8 mouse cellular contexts compared by ENCODE assay signal in the genomic region with DNA sequence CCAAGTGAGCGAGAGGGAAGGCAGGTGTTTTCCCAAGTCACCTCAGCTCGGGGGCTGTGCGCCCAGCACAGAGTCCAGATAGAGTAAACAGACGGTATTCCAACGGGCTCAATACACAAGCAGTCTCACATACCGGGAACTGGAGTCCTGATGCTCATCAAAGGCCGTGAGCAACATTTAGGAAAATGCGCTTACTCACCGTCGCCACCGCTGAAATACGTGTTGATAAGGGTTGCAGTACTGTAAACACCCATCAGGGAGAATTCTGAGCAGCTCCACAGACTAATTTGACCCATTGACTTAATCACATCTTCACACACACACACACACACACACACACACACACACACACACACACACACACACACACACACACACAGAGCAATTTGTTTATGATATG. TPM values are rescaled to one million over a fixed set of nuclear protein-coding genes. Genes with fewer than 3 reads are reported as not detected.
DNase-seq lines count a peak whose midpoint lies in the region; ATAC-seq and TF ChIP-seq lines count a peak whose summit lies in the region.

No protein-coding gene starts in this region.

- peak overlapping the region; percentile 67 for H3K4me2 ChIP-seq in heart, postnatal 0 days (ENCODE audit: low read depth, low read length)
- H3K4me2 ChIP-seq in embryonic facial prominence, embryonic 13.5 days = peak overlapping the region; percentile 98
- H3K4me2 ChIP-seq in neural tube, embryonic 13.5 days = peak overlapping the region; percentile 94

- no peaks in the 10 kb centered on the region for H3K9me3 ChIP-seq in heart, postnatal 0 days (replicated peaks; ENCODE audit: control insufficient read depth, low read length)
- H3K9me3 ChIP-seq in MEL (replicated peaks; ENCODE audit: insufficient read depth, low read length) = no peaks in the 10 kb centered on the region
- H3K9me3 ChIP-seq in embryonic facial prominence, embryonic 13.5 days = 0 out of 2 replicates have a peak, but pooled peaks cover 5% of the 10 kb centered on the region
- H3K9me3 ChIP-seq in limb, embryonic 10.5 days (replicated peaks) = no peaks in the 10 kb centered on the region
- H3K9me3 ChIP-seq in neural tube, embryonic 13.5 days = no peaks in the 10 kb centered on the region

- H3K4me3 ChIP-seq in heart, postnatal 0 days (ENCODE audit: low read depth, low read length) = peak overlapping the region; percentile 40
- peak overlapping the region; percentile 50 to 62 for H3K4me3 ChIP-seq in MEL (ENCODE audit: control insufficient read depth in 1 of 2, insufficient read depth in 1 of 2, low read depth in 2 of 2, low read length in 2 of 2)
- H3K4me3 ChIP-seq in embryonic facial prominence, embryonic 13.5 days = peak overlapping the region; percentile 54
- peak overlapping the region; percentile 69 for H3K4me3 ChIP-seq in limb, embryonic 10.5 days
- peak overlapping the region; percentile 53 for H3K4me3 ChIP-seq in neural tube, embryonic 13.5 days

- no peak for TF ChIP-seq CTCF in heart, postnatal 0 days (IDR thresholded peaks at IDR 0.05; ENCODE audit: low read depth)
- TF ChIP-seq CTCF in MEL (IDR thresholded peaks at IDR 0.05 in 2 of 3, conservative IDR thresholded peaks at IDR 0.05 in 1 of 3; ENCODE audit: control insufficient read depth in 1 of 3, insufficient read depth in 1 of 3, low read depth in 2 of 3, low read length in 3 of 3, poor library complexity in 1 of 3, severe bottlenecking in 1 of 3) = no peak

- no peak for TF ChIP-seq RAD21 in MEL (IDR thresholded peaks at IDR 0.05; ENCODE audit: low read depth, low read length)

- no peaks in the 10 kb centered on the region for H3K36me3 ChIP-seq in heart, postnatal 0 days (replicated peaks; ENCODE audit: control insufficient read depth, insufficient read depth, low read length)
- peaks cover 0 to 6% of the 10 kb centered on the region in 2 experiments; a peak in 2 of 4 replicates for H3K36me3 ChIP-seq in MEL (ENCODE audit: control insufficient read depth in 1 of 2, insufficient read depth in 2 of 2, low read length in 2 of 2)
- H3K36me3 ChIP-seq in embryonic facial prominence, embryonic 13.5 days = no peaks in the 10 kb centered on the region
- no peaks in the 10 kb centered on the region for H3K36me3 ChIP-seq in limb, embryonic 10.5 days
- no peaks in the 10 kb centered on the region for H3K36me3 ChIP-seq in neural tube, embryonic 13.5 days

- peak; percentile 37; the same call in 1 of the 2 replicates for ATAC-seq in heart, postnatal 0 days (ENCODE audit: insufficient read depth, low read depth)
- ATAC-seq in embryonic facial prominence, embryonic 13.5 days (ENCODE audit: insufficient number of reproducible peaks, insufficient read depth, low FRiP score, low TSS enrichment, low read depth) = no peak
- peak; percentile 59 for ATAC-seq in neural tube, embryonic 13.5 days (ENCODE audit: low read depth)

- no peak for TF ChIP-seq EP300 in heart, postnatal 0 days (IDR thresholded peaks at IDR 0.05; ENCODE audit: low read depth)
- peak in 1 of 2 experiments; percentile 29; a peak in 1 of 4 replicates for TF ChIP-seq EP300 in MEL (IDR thresholded peaks at IDR 0.05; ENCODE audit: low read depth in 1 of 2, low read length in 2 of 2)

- 23% methylated on average over 12 of the region's 12 CpGs for WGBS in heart, postnatal 0 days
- 36% methylated on average over 12 of the region's 12 CpGs for WGBS in embryonic facial prominence, embryonic 13.5 days
- WGBS in limb, embryonic 10.5 days = 34% methylated on average over 12 of the region's 12 CpGs
- WGBS in neural tube, embryonic 13.5 days = 35% methylated on average over 12 of the region's 12 CpGs

- H3K27ac ChIP-seq in heart, postnatal 0 days (ENCODE audit: low read depth) = no peak overlapping the region
- peak overlapping the region; percentile 13; the same call in 1 of the 2 replicates for H3K27ac ChIP-seq in MEL (ENCODE audit: control insufficient read depth, low read depth, low read length)
- no peak overlapping the region for H3K27ac ChIP-seq in embryonic facial prominence, embryonic 13.5 days
- H3K27ac ChIP-seq in limb, embryonic 10.5 days = no peak overlapping the region
- no peak overlapping the region for H3K27ac ChIP-seq in neural tube, embryonic 13.5 days (replicated peaks)

- DNase-seq in heart, postnatal 0 days (ENCODE audit: low spot score) = peak; percentile 17
- DNase-seq in heart, adult 18-20 months = no peak
- DNase-seq in MEL (ENCODE audit: low read depth, low spot score) (peak; percentile 80), adipocyte (ENCODE audit: low spot score) (no peak)
- DNase-seq in limb, embryonic 10.5 days (ENCODE audit: low spot score) = no peak
- DNase-seq in ovary, postnatal 10 days (ENCODE audit: low spot score) = no peak

- peaks cover 4% of the 10 kb centered on the region; the same call in 1 of the 2 replicates for H3K79me2 ChIP-seq in MEL (ENCODE audit: control insufficient read depth, insufficient read depth, low read length, poor library complexity)

- no peak overlapping the region for H3K9ac ChIP-seq in heart, postnatal 0 days (replicated peaks; ENCODE audit: low read depth, low read length)
- peak overlapping the region; percentile 23 for H3K9ac ChIP-seq in MEL (ENCODE audit: control insufficient read depth, low read depth, low read length, poor library complexity, severe bottlenecking)
- H3K9ac ChIP-seq in embryonic facial prominence, embryonic 13.5 days = peak overlapping the region; percentile 61; the same call in 1 of the 2 replicates
- H3K9ac ChIP-seq in neural tube, embryonic 13.5 days = 0 out of 2 replicates have a peak overlapping the region, but pooled peaks have one; percentile 65

- H3K4me1 ChIP-seq in heart, postnatal 0 days (ENCODE audit: control insufficient read depth, insufficient read depth) = no peaks in the 10 kb centered on the region
- peaks cover 0 to 11% of the 10 kb centered on the region in 2 experiments; a peak in 3 of 4 replicates for H3K4me1 ChIP-seq in MEL (ENCODE audit: control insufficient read depth in 1 of 2, insufficient read depth in 2 of 2, low read length in 2 of 2)
- peaks cover 15% of the 10 kb centered on the region for H3K4me1 ChIP-seq in embryonic facial prominence, embryonic 13.5 days
- H3K4me1 ChIP-seq in limb, embryonic 10.5 days = peaks cover 14% of the 10 kb centered on the region
- H3K4me1 ChIP-seq in neural tube, embryonic 13.5 days (replicated peaks) = peaks cover 15% of the 10 kb centered on the region; the same call in 1 of the 2 replicates

- 0 out of 2 replicates have a peak, but pooled peaks cover 3% of the 10 kb centered on the region for H3K27me3 ChIP-seq in heart, postnatal 0 days (ENCODE audit: control insufficient read depth, insufficient read depth, low read length)
- H3K27me3 ChIP-seq in MEL (ENCODE audit: control insufficient read depth in 1 of 2, insufficient read depth in 2 of 2, low read length in 2 of 2) = no peaks in the 10 kb centered on the region; a peak in 1 of 4 replicates
- peaks cover 29% of the 10 kb centered on the region for H3K27me3 ChIP-seq in embryonic facial prominence, embryonic 13.5 days
- H3K27me3 ChIP-seq in limb, embryonic 10.5 days (ENCODE audit: low read depth, poor library complexity, severe bottlenecking) = peaks cover 36% of the 10 kb centered on the region
- H3K27me3 ChIP-seq in neural tube, embryonic 13.5 days = peaks cover 12% of the 10 kb centered on the region

- TF ChIP-seq POLR2A in MEL (IDR thresholded peaks at IDR 0.05; ENCODE audit: control insufficient read depth in 1 of 2, insufficient read depth in 1 of 2, low read depth in 1 of 2, low read length in 2 of 2, poor library complexity in 1 of 2) = no peak

TF ChIP-seq in MEL, 35 proteins besides CTCF, POLR2A, EP300 and RAD21:
- TF ChIP-seq GATA1 (IDR thresholded peaks at IDR 0.05; ENCODE audit: low read depth, low read length) = peak; percentile 50
- TF ChIP-seq MXI1 (IDR thresholded peaks at IDR 0.05; ENCODE audit: low read depth, low read length) = no peak
TF ChIP-seq in MEL: peak in this region for 1.

RNA-seq across cellular contexts. Expression of a gene that starts 0.7 kb away (rescaled TPM):
- total RNA-seq in heart, postnatal 0 days (2014; rRNA removed; ENCODE audit: low replicate concordance) = not detected in 2 replicates
- 0.07 TPM in 1 of 2 replicates, not detected in the other for polyA plus RNA-seq in heart, postnatal 0 days (2015; fragmentation: Nextera tagmentation; extraction: Ambion mirVana)
- total RNA-seq in heart, adult 18-20 months (2021) = not detected
- 1.9 and 3.7 TPM in 2 replicates for total RNA-seq in MEL (2012; rRNA removed)
- 1 to 10 TPM in 1 of 2 experiments, not detected in 1; 2.4 TPM for polyA plus RNA-seq in MEL (2012; ENCODE audit: insufficient read depth in 1 of 2, insufficient read length in 2 of 2, low read depth in 1 of 2, low replicate concordance in 2 of 2, missing spikeins in 1 of 2)
- 0.36 and 0.58 TPM in 2 replicates for polyA plus RNA-seq in embryonic facial prominence, embryonic 13.5 days (2015; fragmentation: Nextera tagmentation; extraction: Ambion mirVana)
- polyA plus RNA-seq in limb, embryonic 10.5 days (2016; fragmentation: Nextera tagmentation; extraction: Ambion mirVana) = 0.14 and 0.15 TPM in 2 replicates
- 0.15 TPM in 1 of 2 replicates, not detected in the other for polyA plus RNA-seq in neural tube, embryonic 13.5 days (2015; fragmentation: Nextera tagmentation; extraction: Ambion mirVana)

Comparison
In these comparisons a context has a peak if more than half of its experiments do, and no peak if none do; other contexts are left out.
1. DNase-seq: peak in heart, postnatal 0 days (single experiment) and MEL (single experiment); none in heart, adult 18-20 months (0 of 2), limb, embryonic 10.5 days (single experiment), ovary, postnatal 10 days (single experiment) and adipocyte (single experiment).
2. Peak in every context shown above with its lines, with median percentiles within 50 percentile points of each other: H3K4me2 ChIP-seq and H3K4me3 ChIP-seq.